Mouse (Mus musculus) liver, embryonic 15.5 days (tissue): ENCODE measurements around the gene Ercc2. TPM values are rescaled to one million over a fixed set of nuclear protein-coding genes. Genes with fewer than 3 reads are reported as not detected.

ENCODE experiments used
- microRNA counts: library from miRNA; unstranded; fragments of <30 nt; microRNA quantifications from one replicate; lab custom pipeline; 2016
- microRNA-seq: library from miRNA; unstranded; fragments of <30 nt; microRNA quantifications from one replicate; pipeline ENCODE4, GENCODE M21; 2016
- polyA plus RNA-seq: library from polyadenylated mRNA; unstranded; fragments of >200 nt; fragmentation: Nextera tagmentation; extraction: Ambion mirVana; gene quantifications from 2 replicates; pipeline ENCODE4 v1.2.1, GENCODE M21; 2015

Gene Ercc2
- polyA plus RNA-seq, 1 experiment from 2014 or later, result 6.2 TPM

MicroRNAs within 50 kb of the gene (microRNA counts, 519-probe panel; counts per million panel counts)
- not detected for microRNA mmu-miR-343 (lab: Ali Mortazavi, UCI)

Small RNA genes within 50 kb of the gene (microRNA-seq; reads per million reads assigned to microRNA genes)
- not detected for gene Mir343

Other genes with a start within 250 kb of the Ercc2 start
- 4.1 and 4.6 TPM in 2 replicates for gene Qpctl, start 232.7 kb upstream of the Ercc2 start, polyA plus RNA-seq
- 52.8 and 55.6 TPM in 2 replicates for gene Snrpd2, start 232.3 kb upstream of the Ercc2 start, polyA plus RNA-seq
- 0.36 and 1.0 TPM in 2 replicates for gene Gipr, start 215.9 kb upstream of the Ercc2 start, polyA plus RNA-seq
- 3.9 and 4.2 TPM in 2 replicates for gene Eml2, start 205.6 kb upstream of the Ercc2 start, polyA plus RNA-seq
- 0.50 TPM in 2 replicates for gene Gpr4, start 169.5 kb upstream of the Ercc2 start, polyA plus RNA-seq
- gene Opa3, start 153.7 kb upstream of the Ercc2 start, polyA plus RNA-seq, result 15.3 and 16.0 TPM in 2 replicates
- 41.2 and 42.4 TPM in 2 replicates for gene Vasp, start 110.2 kb upstream of the Ercc2 start, polyA plus RNA-seq
- gene Ppm1n, start 101.9 kb upstream of the Ercc2 start, polyA plus RNA-seq, result 0.05 TPM in 1 of 2 replicates, not detected in the other
- 3.9 and 5.2 TPM in 2 replicates for gene Rtn2, start 99.4 kb upstream of the Ercc2 start, polyA plus RNA-seq
- gene Fosb, start 72.0 kb upstream of the Ercc2 start, polyA plus RNA-seq, result 0.03 TPM in 1 of 2 replicates, not detected in the other
- 14.0 and 14.5 TPM in 2 replicates for gene Ercc1, start 37.2 kb upstream of the Ercc2 start, polyA plus RNA-seq
- 7.9 and 8.1 TPM in 2 replicates for gene Cd3eap, start 22.5 kb upstream of the Ercc2 start, polyA plus RNA-seq
- gene Ppp1r13l, start 22.3 kb upstream of the Ercc2 start, polyA plus RNA-seq, result 0.94 and 1.5 TPM in 2 replicates
- gene Klc3, start 22.1 kb downstream of the Ercc2 start, polyA plus RNA-seq, result 0.46 and 0.84 TPM in 2 replicates
- gene Ckm, start 22.8 kb downstream of the Ercc2 start, polyA plus RNA-seq, result 32.2 and 49.9 TPM in 2 replicates
- gene Mark4, start 76.8 kb downstream of the Ercc2 start, polyA plus RNA-seq, result 1.2 and 1.6 TPM in 2 replicates
- 0.85 and 1.2 TPM in 2 replicates for gene Exoc3l2, start 81.3 kb downstream of the Ercc2 start, polyA plus RNA-seq
- gene Bloc1s3, start 126.4 kb downstream of the Ercc2 start, polyA plus RNA-seq, result 0.79 and 1.1 TPM in 2 replicates
- gene Trappc6a, start 126.4 kb downstream of the Ercc2 start, polyA plus RNA-seq, result 41.2 and 42.0 TPM in 2 replicates
- gene Nkpd1, start 135.8 kb downstream of the Ercc2 start, polyA plus RNA-seq, result not detected in 2 replicates
- 10.2 and 15.7 TPM in 2 replicates for gene Ppp1r37, start 181.1 kb downstream of the Ercc2 start, polyA plus RNA-seq
- 0.60 and 0.81 TPM in 2 replicates for gene Zfp296, start 195.3 kb downstream of the Ercc2 start, polyA plus RNA-seq
- 79.6 and 90.9 TPM in 2 replicates for gene Gemin7, start 195.6 kb downstream of the Ercc2 start, polyA plus RNA-seq
- gene Clasrp, start 222.5 kb downstream of the Ercc2 start, polyA plus RNA-seq, result 12.2 and 13.4 TPM in 2 replicates
- 1.7 TPM in 2 replicates for gene Relb, start 247.4 kb downstream of the Ercc2 start, polyA plus RNA-seq